Mouse (Mus musculus) E14TG2a.4 (cell line): ENCODE data around the gene Zfp692.
A peak's percentile ranks its signal among the peaks of the same experiment; 100 is the strongest.

Experiments used
- H3K27me3 ChIP-seq: 2 replicates; pipeline ENCODE4 v1.6.1; 2014; ENCODE audit warnings: low read length, control low read depth; ENCODE audit not compliant: insufficient read depth
- H3K36me3 ChIP-seq: 2 replicates; pipeline ENCODE4 v1.6.1; 2014; ENCODE audit warnings: low read length, control low read depth; ENCODE audit not compliant: insufficient read depth
- H3K4me1 ChIP-seq: replicated peaks from 2 replicates; pipeline ENCODE4 v1.6.1; 2014; ENCODE audit warnings: low read depth, low read length, control low read depth
- H3K4me3 ChIP-seq: replicated peaks from 2 replicates; pipeline ENCODE4 v1.5.1; 2014; ENCODE audit warnings: mild to moderate bottlenecking, low read length
- H3K9me3 ChIP-seq: 2 replicates; pipeline ENCODE4 v1.6.1; 2014; ENCODE audit warnings: low read length, control low read depth
- CTCF ChIP-seq: conservative IDR thresholded peaks from 2 replicates; pipeline ENCODE4 v1.5.1; 2014; ENCODE audit warnings: low read length
- NANOG ChIP-seq: IDR thresholded peaks from 2 replicates; pipeline ENCODE4 v1.6.1; 2014; ENCODE audit warnings: borderline replicate concordance, low read length, mixed read lengths
- POU5F1 ChIP-seq: IDR thresholded peaks from 2 replicates; pipeline ENCODE4 v1.6.1; 2014; ENCODE audit warnings: low read length, borderline replicate concordance

Zfp692 gene

GRCm38 (mm10) chr11:58306860-58307308, at the start of gene Zfp692:
Zfp692 (plus strand) TSS chr11:58307069.
- Histone ChIP-seq H3K9me3 (no peaks in the 10 kb centered on the region), H3K36me3 (peaks cover 34% of the 10 kb centered on the region)

GRCm38 (mm10) chr11:58257816-58258215, 49.1 kb upstream of the Zfp692 start:
- Histone ChIP-seq H3K4me3 (no peak overlapping the region), H3K27me3 (no peaks in the 10 kb centered on the region), H3K4me1 (no peaks in the 10 kb centered on the region), H3K36me3 (no peaks in the 10 kb centered on the region), H3K9me3 (no peaks in the 10 kb centered on the region)
- TF ChIP-seq NANOG (no peak), CTCF (no peak)

More at GRCm38 (mm10) chr11:58306860-58307308, at the start of gene Zfp692:
- peaks cover 19% of the 10 kb centered on the region for H3K4me1 ChIP-seq
- H3K4me3 ChIP-seq, result peak within 1 kb of the TSS; percentile 84
- H3K27me3 ChIP-seq, result no peaks in the 10 kb centered on the region
- no peak for TF ChIP-seq CTCF
- TF ChIP-seq POU5F1, result no peak
- TF ChIP-seq NANOG, result no peak

- Histone ChIP-seq H3K4me3 (no peak overlapping the region), H3K4me1 (no peaks in the 10 kb centered on the region), H3K9me3 (no peaks in the 10 kb centered on the region), H3K27me3 (no peaks in the 10 kb centered on the region), H3K36me3 (no peaks in the 10 kb centered on the region)
- TF ChIP-seq NANOG (no peak), POU5F1 (no peak), CTCF (no peak)
Measured at GRCm38 (mm10) chr11:58260156-58260555, 46.7 kb upstream of the Zfp692 start.

DNA sequence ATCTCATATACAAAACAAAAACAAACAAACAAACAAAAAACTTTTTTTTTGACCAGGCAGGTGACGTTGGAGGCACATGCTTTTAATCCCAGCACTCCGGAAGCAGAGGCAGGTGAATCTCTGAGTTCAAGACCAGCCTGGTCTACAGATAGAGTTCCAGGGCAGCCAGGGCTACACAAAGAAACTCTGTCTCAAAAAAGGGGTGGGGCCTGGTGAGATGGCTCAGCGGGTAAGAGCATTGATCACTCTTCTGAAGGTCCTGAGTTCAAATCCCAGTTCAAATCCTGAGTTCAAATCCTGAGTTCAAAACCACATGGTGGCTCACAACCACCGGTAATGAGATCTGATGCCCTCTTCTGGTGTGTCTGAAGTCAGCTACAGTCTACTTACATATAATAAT, 45.0 kb upstream of the Zfp692 start:
- H3K27me3 ChIP-seq, result no peaks in the 10 kb centered on the region
- no peaks in the 10 kb centered on the region for H3K4me1 ChIP-seq
- no peaks in the 10 kb centered on the region for H3K36me3 ChIP-seq
- no peak for TF ChIP-seq CTCF
- TF ChIP-seq POU5F1, result no peak
- TF ChIP-seq NANOG, result no peak
- no peak overlapping the region for H3K4me3 ChIP-seq
- H3K9me3 ChIP-seq, result no peaks in the 10 kb centered on the region

DNA sequence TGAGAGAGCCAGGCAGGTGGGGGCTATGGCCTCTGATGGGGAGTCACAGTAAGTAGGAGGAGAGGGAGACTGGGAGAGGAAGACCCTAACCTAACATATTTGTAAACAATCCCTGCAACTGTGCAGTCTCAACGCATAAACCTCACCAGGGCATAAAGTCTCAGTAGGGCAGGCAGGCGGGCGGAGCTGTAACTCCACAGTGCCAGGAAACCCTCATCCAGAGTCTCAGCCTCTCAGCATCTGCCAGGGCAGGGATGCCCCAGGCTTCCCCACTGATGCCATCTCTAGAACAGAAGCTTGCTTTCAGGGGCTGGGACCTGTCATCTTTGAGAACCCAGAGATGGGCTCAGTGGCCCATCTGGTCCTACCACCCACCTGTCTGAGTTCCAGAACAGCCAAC, 44.5 kb upstream of the Zfp692 start:
- Histone ChIP-seq H3K4me3 (no peak overlapping the region), H3K4me1 (no peaks in the 10 kb centered on the region), H3K36me3 (no peaks in the 10 kb centered on the region), H3K27me3 (no peaks in the 10 kb centered on the region), H3K9me3 (no peaks in the 10 kb centered on the region)
- no peak for TF ChIP-seq NANOG
- no peak for TF ChIP-seq CTCF
- no peak for TF ChIP-seq POU5F1

- no peaks in the 10 kb centered on the region for H3K27me3 ChIP-seq
- H3K36me3 ChIP-seq, result no peaks in the 10 kb centered on the region
- H3K4me3 ChIP-seq, result no peak overlapping the region
- H3K9me3 ChIP-seq, result no peaks in the 10 kb centered on the region
- no peak for TF ChIP-seq CTCF
- no peak for TF ChIP-seq NANOG
- no peak for TF ChIP-seq POU5F1
- no peaks in the 10 kb centered on the region for H3K4me1 ChIP-seq
Measured at GRCm38 (mm10) chr11:58263516-58263915, 43.4 kb upstream of the Zfp692 start.

GRCm38 (mm10) chr11:58264546-58264945, 42.3 kb upstream of the Zfp692 start:
- no peaks in the 10 kb centered on the region for H3K4me1 ChIP-seq
- TF ChIP-seq POU5F1 (no peak), CTCF (no peak), NANOG (no peak)
- H3K4me3 ChIP-seq, result no peak overlapping the region
- H3K36me3 ChIP-seq, result no peaks in the 10 kb centered on the region
- no peaks in the 10 kb centered on the region for H3K27me3 ChIP-seq
- H3K9me3 ChIP-seq, result no peaks in the 10 kb centered on the region

GRCm38 (mm10) chr11:58268285-58268684, 38.6 kb upstream of the Zfp692 start:
- Histone ChIP-seq H3K4me1 (no peaks in the 10 kb centered on the region), H3K9me3 (no peaks in the 10 kb centered on the region), H3K4me3 (no peak overlapping the region), H3K36me3 (no peaks in the 10 kb centered on the region), H3K27me3 (no peaks in the 10 kb centered on the region)
- TF ChIP-seq CTCF, result no peak

- Histone ChIP-seq H3K27me3 (no peaks in the 10 kb centered on the region), H3K36me3 (no peaks in the 10 kb centered on the region), H3K4me1 (no peaks in the 10 kb centered on the region), H3K4me3 (no peak within 1 kb of the TSS), H3K9me3 (no peaks in the 10 kb centered on the region)
- no peak for TF ChIP-seq NANOG
- TF ChIP-seq CTCF, result no peak
- TF ChIP-seq POU5F1, result no peak
Measured at GRCm38 (mm10) chr11:58274572-58274971, 32.3 kb upstream of the Zfp692 start, which contains the start of gene 4930438A08Rik. 4930438A08Rik (plus strand) TSS chr11:58274799.
